Mouse (Mus musculus): Measurements from ENCODE around the gene Pgam2. TPM values are rescaled to one million over a fixed set of nuclear protein-coding genes. Genes with fewer than 3 reads are reported as not detected.

The Pgam2 gene
- polyA plus RNA-seq (2016; fragmentation: Nextera tagmentation; extraction: Ambion mirVana): 6.6 and 13.2 TPM in 2 replicates

- Histone ChIP-seq H3K4me2 (replicated peaks) (no peak within 1 kb of the TSS), H3K9me3 (replicated peaks) (no peaks in the 10 kb centered on the region), H3K4me3 (no peak within 1 kb of the TSS), H3K36me3 (peaks cover 27% of the 10 kb centered on the region), H3K4me1 (peaks cover 10% of the 10 kb centered on the region), H3K9ac (no peak within 1 kb of the TSS), H3K27ac (no peak within 1 kb of the TSS), H3K27me3 (no peaks in the 10 kb centered on the region)
- 48% methylated on average over 8 of the region's 8 CpGs for WGBS
- peak; percentile 53; the same call in 1 of the 2 replicates for ATAC-seq (ENCODE audit: low FRiP score)
These were observed at the start of gene Pgam2 for GRCm38 (mm10) chr11:5803551-5803981. Gene Pgam2 (minus strand): TSS chr11:5803733.

GRCm38 (mm10) chr11:5852314-5852713, 48.8 kb upstream of the Pgam2 start:
- no peaks in the 10 kb centered on the region for H3K27me3 ChIP-seq
- H3K4me1 ChIP-seq: peaks cover 12% of the 10 kb centered on the region
- H3K9ac ChIP-seq: no peak overlapping the region
- ATAC-seq (ENCODE audit: low FRiP score): no peak
- no peak overlapping the region for H3K27ac ChIP-seq
- no peak overlapping the region for H3K4me2 ChIP-seq (replicated peaks)
- no peak overlapping the region for H3K4me3 ChIP-seq
- WGBS: 56% methylated on average over 1 of the region's 1 CpGs
- no peaks in the 10 kb centered on the region for H3K36me3 ChIP-seq
- no peaks in the 10 kb centered on the region for H3K9me3 ChIP-seq (replicated peaks)

- no peak for ATAC-seq (ENCODE audit: low FRiP score)
- Histone ChIP-seq H3K4me2 (replicated peaks) (no peak overlapping the region), H3K27me3 (no peaks in the 10 kb centered on the region), H3K27ac (no peak overlapping the region), H3K4me3 (no peak overlapping the region), H3K36me3 (no peaks in the 10 kb centered on the region), H3K9me3 (replicated peaks) (no peaks in the 10 kb centered on the region), H3K4me1 (peaks cover 12% of the 10 kb centered on the region), H3K9ac (no peak overlapping the region)
- WGBS: 54% methylated on average over 4 of the region's 4 CpGs
These were observed 47.6 kb upstream of the Pgam2 start for GRCm38 (mm10) chr11:5851021-5851736.

GRCm38 (mm10) chr11:5850452-5850851, 46.9 kb upstream of the Pgam2 start:
- WGBS: 74% methylated on average over 5 of the region's 5 CpGs
- no peak overlapping the region for H3K9ac ChIP-seq
- ATAC-seq (ENCODE audit: low FRiP score): no peak
- no peak overlapping the region for H3K4me3 ChIP-seq
- H3K4me1 ChIP-seq: peaks cover 8% of the 10 kb centered on the region
- no peaks in the 10 kb centered on the region for H3K27me3 ChIP-seq
- no peaks in the 10 kb centered on the region for H3K9me3 ChIP-seq (replicated peaks)
- no peak overlapping the region for H3K27ac ChIP-seq
- no peaks in the 10 kb centered on the region for H3K36me3 ChIP-seq
- H3K4me2 ChIP-seq (replicated peaks): no peak overlapping the region

- Histone ChIP-seq H3K27me3 (no peaks in the 10 kb centered on the region), H3K4me3 (no peak overlapping the region), H3K27ac (no peak overlapping the region), H3K9me3 (replicated peaks) (no peaks in the 10 kb centered on the region), H3K4me1 (peaks cover 8% of the 10 kb centered on the region), H3K9ac (no peak overlapping the region), H3K4me2 (replicated peaks) (no peak overlapping the region), H3K36me3 (no peaks in the 10 kb centered on the region)
- no peak for ATAC-seq (ENCODE audit: low FRiP score)
- WGBS: 79% methylated on average over 2 of the region's 2 CpGs
These were observed 45.8 kb upstream of the Pgam2 start for GRCm38 (mm10) chr11:5849316-5849715.

- H3K9ac ChIP-seq: no peak overlapping the region
- H3K9me3 ChIP-seq (replicated peaks): no peaks in the 10 kb centered on the region
- ATAC-seq (ENCODE audit: low FRiP score): no peak
- H3K4me2 ChIP-seq (replicated peaks): no peak overlapping the region
- WGBS: 57% methylated on average over 6 of the region's 6 CpGs
- H3K27ac ChIP-seq: no peak overlapping the region
- H3K4me1 ChIP-seq: peaks cover 8% of the 10 kb centered on the region
- H3K27me3 ChIP-seq: no peaks in the 10 kb centered on the region
- H3K36me3 ChIP-seq: no peaks in the 10 kb centered on the region
- no peak overlapping the region for H3K4me3 ChIP-seq
These were observed 45.2 kb upstream of the Pgam2 start for GRCm38 (mm10) chr11:5848741-5849140.

- H3K4me3 ChIP-seq: no peak overlapping the region
- no peaks in the 10 kb centered on the region for H3K27me3 ChIP-seq
- H3K9me3 ChIP-seq (replicated peaks): no peaks in the 10 kb centered on the region
- no peaks in the 10 kb centered on the region for H3K36me3 ChIP-seq
- no peak overlapping the region for H3K27ac ChIP-seq
- ATAC-seq (ENCODE audit: low FRiP score): no peak
- no peak overlapping the region for H3K9ac ChIP-seq
- peaks cover 8% of the 10 kb centered on the region for H3K4me1 ChIP-seq
- WGBS: 70% methylated on average over 7 of the region's 7 CpGs
- no peak overlapping the region for H3K4me2 ChIP-seq (replicated peaks)
These were observed 43.3 kb upstream of the Pgam2 start for GRCm38 (mm10) chr11:5846639-5847345.

GRCm38 (mm10) chr11:5843131-5843530, 39.6 kb upstream of the Pgam2 start:
- WGBS: 83% methylated on average over 3 of the region's 3 CpGs

GRCm38 (mm10) chr11:5841751-5842150, 38.2 kb upstream of the Pgam2 start:
- Histone ChIP-seq H3K9me3 (replicated peaks) (no peaks in the 10 kb centered on the region), H3K4me1 (peaks cover 5% of the 10 kb centered on the region), H3K27ac (no peak overlapping the region), H3K4me2 (replicated peaks) (no peak overlapping the region), H3K36me3 (no peaks in the 10 kb centered on the region), H3K4me3 (no peak overlapping the region), H3K9ac (no peak overlapping the region), H3K27me3 (no peaks in the 10 kb centered on the region)
- ATAC-seq (ENCODE audit: low FRiP score): no peak
- 90% methylated on average over 2 of the region's 2 CpGs for WGBS

More at GRCm38 (mm10) chr11:5843131-5843530, 39.6 kb upstream of the Pgam2 start:
- Histone ChIP-seq H3K9ac (no peak overlapping the region), H3K27me3 (no peaks in the 10 kb centered on the region), H3K4me1 (no peaks in the 10 kb centered on the region), H3K4me3 (no peak overlapping the region), H3K9me3 (replicated peaks) (no peaks in the 10 kb centered on the region), H3K36me3 (no peaks in the 10 kb centered on the region), H3K4me2 (replicated peaks) (no peak overlapping the region), H3K27ac (no peak overlapping the region)
- no peak for ATAC-seq (ENCODE audit: low FRiP score)

GRCm38 (mm10) chr11:5840346-5840745, 36.8 kb upstream of the Pgam2 start:
- no peak overlapping the region for H3K4me3 ChIP-seq
- no peaks in the 10 kb centered on the region for H3K9me3 ChIP-seq (replicated peaks)
- WGBS: 75% methylated on average over 7 of the region's 7 CpGs
- H3K9ac ChIP-seq: no peak overlapping the region
- peaks cover 8% of the 10 kb centered on the region for H3K4me1 ChIP-seq
- no peak overlapping the region for H3K4me2 ChIP-seq (replicated peaks)
- ATAC-seq (ENCODE audit: low FRiP score): no peak
- no peaks in the 10 kb centered on the region for H3K27me3 ChIP-seq
- 0 out of 2 replicates have a peak, but pooled peaks cover under 1% of the 10 kb centered on the region for H3K36me3 ChIP-seq
- H3K27ac ChIP-seq: no peak overlapping the region

GRCm38 (mm10) chr11:5837251-5838246, 34.0 kb upstream of the Pgam2 start, which contains the start of gene Polm:
Gene Polm (minus strand): TSS chr11:5838016.
- H3K9me3 ChIP-seq (replicated peaks): no peaks in the 10 kb centered on the region
- H3K4me1 ChIP-seq: peaks cover 8% of the 10 kb centered on the region
- ATAC-seq (ENCODE audit: low FRiP score): peak; percentile 95
- peak within 1 kb of the TSS; percentile 49 for H3K27ac ChIP-seq
- H3K4me3 ChIP-seq: peak within 1 kb of the TSS; percentile 56
- H3K4me2 ChIP-seq (replicated peaks): peak within 1 kb of the TSS; percentile 91
- no peaks in the 10 kb centered on the region for H3K27me3 ChIP-seq
- H3K9ac ChIP-seq: peak within 1 kb of the TSS; percentile 73
- WGBS: under 1% methylated on average over 63 of the region's 63 CpGs
- 0 out of 2 replicates have a peak, but pooled peaks cover 16% of the 10 kb centered on the region for H3K36me3 ChIP-seq

GRCm38 (mm10) chr11:5836126-5836525, 32.6 kb upstream of the Pgam2 start:
- Histone ChIP-seq H3K4me2 (replicated peaks) (no peak overlapping the region), H3K27me3 (no peaks in the 10 kb centered on the region), H3K36me3 (peaks cover 30% of the 10 kb centered on the region), H3K27ac (no peak overlapping the region), H3K9ac (no peak overlapping the region), H3K9me3 (replicated peaks) (no peaks in the 10 kb centered on the region), H3K4me1 (peaks cover 8% of the 10 kb centered on the region), H3K4me3 (no peak overlapping the region)
- 58% methylated on average over 1 of the region's 1 CpGs for WGBS
- ATAC-seq (ENCODE audit: low FRiP score): no peak
